Comparison of ENCODE assay signal across 14 mouse cellular contexts in the genomic region with DNA sequence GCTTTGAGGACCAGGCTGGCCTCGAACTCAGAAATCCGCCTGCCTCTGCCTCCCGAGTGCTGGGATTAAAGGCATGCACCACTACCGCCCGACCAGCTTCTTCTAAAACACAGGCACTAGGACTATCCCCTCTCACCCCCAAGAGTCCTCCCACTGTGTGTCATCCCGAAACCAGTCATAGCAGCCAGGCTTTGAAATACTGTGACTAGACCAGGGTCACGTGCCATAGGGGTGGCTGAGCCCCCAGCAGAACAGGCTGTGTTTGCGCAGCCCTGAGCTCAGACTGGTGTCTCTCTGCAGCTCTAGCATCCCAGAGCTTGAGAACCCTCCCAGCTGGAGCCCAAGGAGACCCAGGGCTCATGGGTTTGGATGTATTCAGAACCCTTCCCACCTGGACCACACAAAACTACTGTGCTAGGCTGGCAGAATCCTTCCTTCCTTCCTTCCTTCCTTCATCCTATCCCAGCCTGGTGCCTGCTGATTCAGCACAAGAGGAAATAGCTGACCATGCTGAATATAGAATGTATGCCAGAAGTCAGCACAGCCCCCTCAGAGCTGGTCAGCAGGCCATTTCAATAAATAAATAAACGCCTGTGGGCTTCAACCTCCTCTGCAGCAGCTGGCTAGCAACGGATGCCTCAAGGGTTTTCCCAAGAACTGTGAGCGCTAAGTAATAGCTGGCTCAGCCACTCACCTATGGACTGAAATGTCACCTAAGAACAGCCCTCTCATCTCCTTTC. TPM values are rescaled to one million over a fixed set of nuclear protein-coding genes. Genes with fewer than 3 reads are reported as not detected.
A peak's percentile ranks its signal among the peaks of the same experiment; 100 is the strongest.
DNase-seq lines count a peak whose midpoint lies in the region; ATAC-seq and TF ChIP-seq lines count a peak whose summit lies in the region.
"Had no signal": no experiment of that assay in that cellular context is flagged by ENCODE, and none has a peak within 500 bp of the region (broad histone marks: within the 10 kb centered on the region; RNA-seq: fewer than 3 reads in every experiment).

No protein-coding gene starts in this region.

- 0 out of 2 replicates have a peak overlapping the region, but pooled peaks have one; percentile 21 for H3K27ac ChIP-seq in midbrain, embryonic 15.5 days
- no peak overlapping the region for H3K27ac ChIP-seq in midbrain, embryonic 16.5 days (ENCODE audit: low read length)
- H3K27ac ChIP-seq in intestine, embryonic 16.5 days (ENCODE audit: low read length): peak overlapping the region; percentile 40; the same call in 1 of the 2 replicates
- no peak overlapping the region for H3K27ac ChIP-seq in stomach, postnatal 0 days (replicated peaks)
- H3K27ac ChIP-seq: macrophage had no signal

- no peaks in the 10 kb centered on the region for H3K27me3 ChIP-seq in midbrain, embryonic 15.5 days (replicated peaks)
- no peaks in the 10 kb centered on the region for H3K27me3 ChIP-seq in midbrain, embryonic 16.5 days (ENCODE audit: control insufficient read depth, insufficient read depth, low read depth, low read length)
- H3K27me3 ChIP-seq in intestine, embryonic 16.5 days (replicated peaks; ENCODE audit: control insufficient read depth, insufficient read depth, low read length): no peaks in the 10 kb centered on the region
- H3K27me3 ChIP-seq in stomach, postnatal 0 days (ENCODE audit: control insufficient read depth, insufficient read depth, low read length): no peaks in the 10 kb centered on the region

- no peak for ATAC-seq in midbrain, embryonic 15.5 days (replicated peaks)
- ATAC-seq in midbrain, embryonic 16.5 days: no peak
- ATAC-seq in intestine, embryonic 16.5 days: peak; percentile 26; the same call in 1 of the 2 replicates
- peak; percentile 39; the same call in 1 of the 2 replicates for ATAC-seq in stomach, postnatal 0 days (ENCODE audit: low FRiP score, low TSS enrichment)
- ATAC-seq in inflammation-experienced regulatory T-cells, adult 6 months: no peak
- ATAC-seq: CD4-positive, CD25-positive, alpha-beta regulatory T cell, adult 4 months had no signal

- TF ChIP-seq CTCF in stomach, postnatal 0 days (IDR thresholded peaks at IDR 0.05; ENCODE audit: low read depth): no peak

- H3K4me1 ChIP-seq in midbrain, embryonic 15.5 days: peaks cover 3% of the 10 kb centered on the region
- peaks cover 4% of the 10 kb centered on the region; the same call in 1 of the 2 replicates for H3K4me1 ChIP-seq in midbrain, embryonic 16.5 days (ENCODE audit: control insufficient read depth, insufficient read depth, low read length)
- 0 out of 2 replicates have a peak, but pooled peaks cover 3% of the 10 kb centered on the region for H3K4me1 ChIP-seq in intestine, embryonic 16.5 days (ENCODE audit: control insufficient read depth, insufficient read depth, low read length)
- no peaks in the 10 kb centered on the region for H3K4me1 ChIP-seq in stomach, postnatal 0 days (replicated peaks; ENCODE audit: control insufficient read depth, insufficient read depth)

- WGBS in midbrain, embryonic 15.5 days: 90% methylated on average over 11 of the region's 11 CpGs
- WGBS in midbrain, embryonic 16.5 days: 90% methylated on average over 11 of the region's 11 CpGs
- WGBS in intestine, embryonic 16.5 days: 76% methylated on average over 11 of the region's 11 CpGs
- 72% methylated on average over 11 of the region's 11 CpGs for WGBS in stomach, postnatal 0 days

- peaks cover 16% of the 10 kb centered on the region for H3K36me3 ChIP-seq in midbrain, embryonic 15.5 days (replicated peaks)
- peaks cover 26% of the 10 kb centered on the region for H3K36me3 ChIP-seq in midbrain, embryonic 16.5 days (ENCODE audit: control insufficient read depth, insufficient read depth, low read length)
- H3K36me3 ChIP-seq in intestine, embryonic 16.5 days (ENCODE audit: control insufficient read depth, insufficient read depth, low read length): 0 out of 2 replicates have a peak, but pooled peaks cover 3% of the 10 kb centered on the region
- peaks cover 26% of the 10 kb centered on the region for H3K36me3 ChIP-seq in stomach, postnatal 0 days (ENCODE audit: control insufficient read depth, insufficient read depth, low read length)

- H3K4me3 ChIP-seq in midbrain, embryonic 15.5 days: no peak overlapping the region
- H3K4me3 ChIP-seq in midbrain, embryonic 16.5 days (ENCODE audit: low read depth, low read length): no peak overlapping the region
- no peak overlapping the region for H3K4me3 ChIP-seq in intestine, embryonic 16.5 days (ENCODE audit: low read length)
- H3K4me3 ChIP-seq in stomach, postnatal 0 days (ENCODE audit: low read depth, low read length): no peak overlapping the region

- DNase-seq in kidney, postnatal 10 days: peak; percentile 24
- DNase-seq in kidney, postnatal 14 days: no peak
- DNase-seq in stomach, postnatal 0 days (ENCODE audit: low spot score): no peak
- no peak for DNase-seq in adrenal gland, postnatal 10 days
- DNase-seq: adrenal gland, adult 8-10 months; cerebellum, adult 9-10 months; right cerebral cortex, postnatal 14 days; thymus, postnatal 36 days had no signal

- H3K9me3 ChIP-seq in midbrain, embryonic 15.5 days: no peaks in the 10 kb centered on the region
- H3K9me3 ChIP-seq in midbrain, embryonic 16.5 days (replicated peaks; ENCODE audit: control insufficient read depth, low read length, poor library complexity, severe bottlenecking): no peaks in the 10 kb centered on the region
- H3K9me3 ChIP-seq in intestine, embryonic 16.5 days (ENCODE audit: control insufficient read depth, low read length): no peaks in the 10 kb centered on the region
- H3K9me3 ChIP-seq in stomach, postnatal 0 days (ENCODE audit: control insufficient read depth, low read length): no peaks in the 10 kb centered on the region

- no peak for TF ChIP-seq EP300 in stomach, postnatal 0 days (optimal IDR thresholded peaks at IDR 0.05)

- H3K4me2 ChIP-seq in midbrain, embryonic 15.5 days: no peak overlapping the region
- H3K4me2 ChIP-seq in midbrain, embryonic 16.5 days (ENCODE audit: low read length): no peak overlapping the region
- no peak overlapping the region for H3K4me2 ChIP-seq in intestine, embryonic 16.5 days (ENCODE audit: low read depth, low read length)
- H3K4me2 ChIP-seq in stomach, postnatal 0 days (replicated peaks; ENCODE audit: low read depth): no peak overlapping the region

- H3K9ac ChIP-seq in midbrain, embryonic 15.5 days: no peak overlapping the region
- H3K9ac ChIP-seq in midbrain, embryonic 16.5 days (ENCODE audit: low read depth, low read length): no peak overlapping the region
- no peak overlapping the region for H3K9ac ChIP-seq in intestine, embryonic 16.5 days (ENCODE audit: low read depth, low read length)
- no peak overlapping the region for H3K9ac ChIP-seq in stomach, postnatal 0 days (ENCODE audit: low read length)

RNA-seq across cellular contexts. Expression of a gene that starts 45.2 kb away (rescaled TPM):
- polyA plus RNA-seq in midbrain, embryonic 15.5 days (2015; fragmentation: Nextera tagmentation; extraction: Ambion mirVana): 48.7 and 49.4 TPM in 2 replicates
- 43.0 and 46.6 TPM in 2 replicates for polyA plus RNA-seq in midbrain, embryonic 16.5 days (2015; fragmentation: Nextera tagmentation; extraction: Ambion mirVana)
- 21.8 and 22.6 TPM in 2 replicates for polyA plus RNA-seq in intestine, embryonic 16.5 days (2015; fragmentation: Nextera tagmentation; extraction: Ambion mirVana)
- polyA plus RNA-seq in stomach, postnatal 0 days (2015; fragmentation: Nextera tagmentation; extraction: Ambion mirVana): 16.7 and 18.6 TPM in 2 replicates
- 10 to 100 TPM; 19.0 to 21.0 TPM for total RNA-seq in adrenal gland, postnatal 10 days (2021)
- 1 to 10 TPM; 2.1 to 3.7 (median 2.9) TPM for polyA plus RNA-seq in inflammation-experienced regulatory T-cells, adult 6 months (2017; shearing (Covaris generic))

Comparison
In these comparisons a context has a peak if more than half of its experiments do, and no peak if none do; other contexts are left out.
1. H3K27ac ChIP-seq: peak in midbrain, embryonic 15.5 days (single experiment) and intestine, embryonic 16.5 days (single experiment); none in midbrain, embryonic 16.5 days (single experiment) and stomach, postnatal 0 days (single experiment).
2. ATAC-seq: peak in intestine, embryonic 16.5 days (single experiment) and stomach, postnatal 0 days (single experiment); none in midbrain, embryonic 15.5 days (single experiment), midbrain, embryonic 16.5 days (single experiment) and inflammation-experienced regulatory T-cells, adult 6 months (single experiment).